Mouse (Mus musculus): Measurements from ENCODE around the gene Actr6.

The Actr6 gene

DNA sequence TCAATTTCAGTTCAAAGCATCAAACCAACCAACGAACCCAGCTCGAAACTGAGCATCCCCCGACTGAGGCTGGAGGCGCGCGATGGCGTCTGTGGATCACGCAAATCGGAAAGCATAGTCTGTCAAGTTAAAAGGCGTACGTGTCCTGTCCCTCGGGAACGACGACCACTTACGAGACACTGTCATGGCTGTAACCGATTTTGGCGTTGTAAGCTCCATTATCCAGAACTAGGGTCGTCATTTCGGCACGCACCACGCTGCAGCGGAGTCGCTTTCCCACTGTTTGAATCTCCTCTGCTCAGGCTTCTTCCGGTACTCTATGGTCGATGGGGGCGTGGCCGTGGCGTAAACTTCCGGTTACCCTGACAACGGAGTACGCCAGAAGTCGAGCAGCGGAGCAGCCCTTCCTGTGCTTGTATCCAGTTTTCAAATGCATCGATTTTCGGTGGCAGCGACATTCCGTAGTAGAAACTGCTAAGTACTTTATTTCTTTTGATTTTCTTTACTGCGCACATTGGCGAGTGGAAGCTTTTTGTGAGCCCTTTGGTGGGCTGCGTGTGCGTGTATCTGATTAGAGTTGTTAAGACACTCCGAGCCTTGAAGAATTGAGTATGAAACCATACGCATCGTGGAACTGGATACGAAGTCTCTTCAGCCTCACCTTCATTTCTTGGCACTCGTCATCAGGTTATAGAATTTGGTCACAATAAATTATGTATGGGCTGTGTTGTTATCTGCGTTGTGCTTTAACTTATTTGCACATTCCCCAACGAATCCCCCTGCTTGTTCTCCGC is at the start of gene Actr6:
Gene Actr6 (minus strand): TSS at position 295 of the 794 bp plus-strand sequence.
- peak; percentile 89 for DNase-seq

DNA sequence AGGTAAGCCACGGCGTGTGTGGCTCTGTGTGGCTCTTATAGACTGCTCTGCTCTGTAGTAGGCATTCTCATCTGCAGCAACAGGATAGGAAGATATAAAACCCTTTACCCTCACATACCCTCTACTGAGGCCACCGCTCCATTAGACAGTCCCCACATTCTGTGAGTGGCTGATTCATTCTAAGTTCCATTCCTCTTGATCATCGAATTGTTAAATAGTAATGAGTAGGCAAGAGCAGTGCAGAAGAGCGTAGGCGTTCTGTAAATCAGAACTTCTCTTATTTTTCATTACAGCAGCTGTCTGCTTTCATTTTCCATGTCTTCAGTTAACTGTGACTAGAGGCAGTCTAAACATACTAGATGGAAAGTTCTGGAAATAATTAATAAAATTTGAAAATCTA is 43.9 kb upstream of the Actr6 start:
- no peak for DNase-seq

DNA sequence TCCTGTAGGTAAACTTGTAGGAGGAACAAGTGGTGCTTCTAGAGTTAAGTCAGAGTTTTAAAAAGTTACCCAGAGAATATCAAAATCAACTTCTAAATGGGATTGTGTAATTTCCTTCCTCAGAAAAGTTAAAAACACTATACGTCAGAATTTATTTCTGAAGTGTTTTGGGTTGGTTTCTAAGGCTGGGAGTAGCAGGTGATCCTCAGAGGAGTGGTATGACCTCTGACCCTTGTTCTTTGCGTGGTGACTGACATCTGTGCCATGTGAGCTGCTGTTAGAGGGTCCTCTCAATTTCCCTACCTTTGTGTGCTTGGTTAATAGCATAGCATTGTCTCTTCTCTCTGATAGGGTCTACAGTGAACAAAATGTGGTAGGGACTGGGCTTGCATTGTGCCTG is 39.8 kb upstream of the Actr6 start:
- no peak for DNase-seq

- DNase-seq = no peak
These were observed 37.0 kb upstream of the Actr6 start for GRCm38 (mm10) chr10:89769096-89769495.

- no peak for DNase-seq
These were observed 36.4 kb upstream of the Actr6 start for GRCm38 (mm10) chr10:89768352-89769020.

DNA sequence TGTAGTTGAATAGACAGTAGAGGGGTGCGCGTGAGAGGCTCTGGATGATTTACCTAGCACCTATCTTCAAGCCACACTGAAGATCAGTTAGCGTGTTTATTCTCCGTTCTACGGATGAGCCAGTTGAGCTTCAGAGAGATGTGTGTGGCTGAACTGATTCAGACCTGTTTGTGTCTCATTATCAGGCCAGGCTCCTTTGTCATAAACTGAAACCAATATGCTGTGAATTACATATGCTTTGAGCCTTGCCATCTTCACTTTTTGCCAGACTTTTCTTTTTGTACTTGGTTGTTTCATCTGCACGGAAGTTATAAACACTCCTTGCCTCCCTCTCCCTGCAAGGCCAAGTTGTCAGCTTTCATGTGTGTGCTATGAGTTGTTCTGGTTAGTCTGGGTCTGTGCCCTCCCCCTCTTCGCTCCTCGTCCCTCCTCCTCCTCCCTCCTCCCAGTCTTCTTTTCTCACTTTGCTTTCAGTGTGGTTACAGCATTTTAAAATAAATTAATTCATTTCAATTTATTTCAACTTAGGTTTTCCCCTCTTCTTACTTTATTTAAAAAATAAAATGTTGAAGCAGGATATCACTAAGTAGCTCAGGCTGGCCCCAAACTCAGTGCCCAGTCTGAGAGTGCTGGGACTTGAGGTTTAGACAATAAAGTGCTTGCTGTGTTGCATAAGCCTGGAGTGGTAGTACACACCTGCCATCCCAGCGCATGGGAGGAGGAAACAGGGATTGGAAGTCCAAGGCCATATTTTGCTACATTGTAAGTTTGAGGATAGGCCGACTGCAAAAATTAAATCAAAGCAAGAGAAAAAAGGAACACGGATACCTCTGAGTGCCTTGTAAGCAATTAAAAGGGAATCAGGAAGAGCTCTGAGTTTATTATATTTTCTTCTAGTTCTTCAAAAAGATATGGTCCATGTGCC is 34.0 kb upstream of the Actr6 start:
- DNase-seq = no peak

- no peak for DNase-seq
These were observed 32.5 kb upstream of the Actr6 start for GRCm38 (mm10) chr10:89764457-89765121.

DNA sequence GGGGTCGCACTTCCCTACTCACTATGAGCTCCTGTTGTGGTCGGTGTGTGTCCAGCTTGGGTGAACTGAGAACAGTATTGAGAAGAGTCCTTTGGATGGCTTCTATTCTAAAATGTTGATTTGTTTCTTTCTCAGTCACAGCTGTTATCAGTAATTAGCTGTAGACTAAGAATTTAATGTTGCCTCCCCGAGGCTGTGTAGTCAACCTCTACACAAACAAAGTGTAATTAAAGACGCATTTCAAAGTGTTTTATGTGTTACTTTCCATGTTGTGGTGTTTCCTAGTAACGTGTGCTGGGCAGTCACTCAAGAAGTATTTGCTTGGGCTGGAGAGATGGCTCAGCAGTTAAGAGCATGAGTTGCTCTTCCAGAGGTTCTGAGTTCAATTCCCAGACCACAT is 28.7 kb upstream of the Actr6 start:
- DNase-seq = no peak

- no peak for DNase-seq
These were observed 23.1 kb upstream of the Actr6 start for GRCm38 (mm10) chr10:89755231-89755630.

DNA sequence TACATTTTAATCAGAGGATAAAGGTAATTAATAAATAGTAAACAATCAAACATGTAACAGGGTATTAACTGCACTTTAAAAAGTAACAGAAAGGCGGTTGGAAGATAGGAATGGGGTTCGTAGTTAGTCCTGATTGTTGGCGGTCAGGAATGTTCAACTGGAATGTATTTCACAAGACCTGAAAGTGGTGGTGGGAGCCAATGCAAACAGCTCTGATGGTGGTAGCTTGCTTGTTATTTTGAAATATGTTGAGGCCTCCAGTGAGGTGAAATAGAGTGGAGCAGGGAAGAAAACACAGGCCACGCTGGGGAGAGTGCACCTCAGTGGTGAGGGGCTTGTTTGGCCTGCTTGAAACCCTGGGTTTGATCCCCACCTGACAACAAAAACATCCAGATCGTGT is 19.0 kb upstream of the Actr6 start:
- DNase-seq = no peak

DNA sequence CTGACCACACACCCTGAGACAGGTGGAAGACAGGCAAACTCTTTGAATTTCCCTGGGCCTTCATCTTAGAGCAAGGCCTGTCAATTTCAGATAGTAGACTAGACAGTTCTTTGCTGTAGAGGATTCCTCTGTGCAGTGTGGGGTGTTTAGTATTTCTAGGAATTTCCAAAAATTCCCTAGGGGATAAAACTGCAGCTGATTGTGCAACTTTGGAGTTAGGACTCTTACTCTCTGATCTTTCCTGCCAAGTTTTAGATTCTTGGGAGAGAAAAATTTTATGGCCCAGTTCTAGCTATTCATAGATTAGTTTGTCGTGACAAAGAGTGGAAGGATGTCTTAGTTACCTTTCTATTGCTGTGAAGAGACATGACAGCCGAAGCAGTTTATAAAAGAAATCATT is 16.5 kb upstream of the Actr6 start:
- DNase-seq = no peak

DNA sequence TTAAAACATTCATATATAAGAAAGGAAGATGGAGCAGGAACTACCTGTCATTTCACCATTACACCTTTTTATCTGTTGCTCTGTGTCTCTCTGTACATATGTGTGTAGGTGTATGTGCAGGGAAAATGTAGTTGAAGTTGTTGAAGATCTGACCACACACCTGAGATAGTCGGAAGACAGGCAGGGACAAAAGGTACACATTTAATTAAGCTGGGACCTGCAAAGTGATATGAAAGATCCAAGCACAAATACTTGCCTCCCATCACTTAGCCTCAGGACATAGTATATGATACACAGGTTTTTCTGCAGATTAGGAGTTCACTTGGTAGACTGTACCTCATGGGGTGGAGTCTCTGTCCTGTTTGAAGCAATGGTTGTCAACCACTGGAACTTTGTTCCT is 15.8 kb upstream of the Actr6 start:
- DNase-seq = no peak

DNA sequence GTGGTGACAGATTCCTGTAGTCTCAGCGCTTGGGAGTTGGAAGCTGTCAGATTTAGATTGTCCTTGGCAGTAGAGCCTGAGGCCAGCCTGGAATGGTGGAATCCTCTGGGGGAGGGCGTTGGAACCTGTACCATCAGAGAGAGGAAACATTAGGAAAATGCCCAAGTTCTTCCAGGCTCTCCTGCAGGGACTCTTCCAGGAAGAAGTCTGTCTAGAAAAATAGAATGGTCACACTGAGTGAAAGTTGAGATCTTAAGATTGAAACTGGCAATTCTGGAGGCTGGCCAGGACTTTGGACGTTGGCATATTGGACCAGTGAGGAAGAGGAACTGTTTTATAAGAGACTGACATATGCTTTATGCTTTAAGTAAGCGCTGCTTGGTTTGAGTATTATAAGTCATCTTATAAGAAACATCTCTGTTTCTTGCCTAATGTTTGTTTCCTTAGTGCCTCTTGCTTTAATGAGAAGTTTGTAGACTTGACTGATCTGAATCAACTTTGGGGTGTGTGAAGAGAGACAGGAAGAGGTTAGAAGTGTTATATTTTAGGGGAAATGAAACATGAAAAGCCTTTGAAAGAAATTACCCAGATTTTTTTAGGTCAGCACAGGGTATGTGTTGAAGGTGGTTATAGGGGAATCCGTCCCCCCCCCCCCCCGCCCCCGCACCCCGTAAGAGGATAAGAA is 15.3 kb upstream of the Actr6 start:
- peak; percentile 16 for DNase-seq

- no peak for DNase-seq
These were observed 14.5 kb upstream of the Actr6 start for GRCm38 (mm10) chr10:89746581-89746980.

DNA sequence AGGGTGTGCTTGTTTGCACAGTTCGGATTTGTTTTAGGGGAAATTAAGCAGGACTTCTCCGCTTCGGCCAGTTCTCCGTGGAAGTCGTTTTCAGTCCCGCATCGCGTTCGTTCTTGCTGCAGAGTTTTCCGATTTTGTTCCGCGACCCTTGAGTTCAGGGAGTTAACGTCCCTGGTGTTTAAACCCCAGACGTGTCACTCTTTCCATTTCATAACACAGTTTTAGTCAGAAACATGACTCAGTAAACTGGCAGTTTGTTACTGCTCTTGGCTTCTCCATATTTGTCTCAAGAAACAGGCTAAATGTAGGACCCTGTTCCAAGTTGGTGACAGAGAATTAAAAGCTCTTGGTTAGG is 13.5 kb upstream of the Actr6 start:
- DNase-seq = no peak

DNA sequence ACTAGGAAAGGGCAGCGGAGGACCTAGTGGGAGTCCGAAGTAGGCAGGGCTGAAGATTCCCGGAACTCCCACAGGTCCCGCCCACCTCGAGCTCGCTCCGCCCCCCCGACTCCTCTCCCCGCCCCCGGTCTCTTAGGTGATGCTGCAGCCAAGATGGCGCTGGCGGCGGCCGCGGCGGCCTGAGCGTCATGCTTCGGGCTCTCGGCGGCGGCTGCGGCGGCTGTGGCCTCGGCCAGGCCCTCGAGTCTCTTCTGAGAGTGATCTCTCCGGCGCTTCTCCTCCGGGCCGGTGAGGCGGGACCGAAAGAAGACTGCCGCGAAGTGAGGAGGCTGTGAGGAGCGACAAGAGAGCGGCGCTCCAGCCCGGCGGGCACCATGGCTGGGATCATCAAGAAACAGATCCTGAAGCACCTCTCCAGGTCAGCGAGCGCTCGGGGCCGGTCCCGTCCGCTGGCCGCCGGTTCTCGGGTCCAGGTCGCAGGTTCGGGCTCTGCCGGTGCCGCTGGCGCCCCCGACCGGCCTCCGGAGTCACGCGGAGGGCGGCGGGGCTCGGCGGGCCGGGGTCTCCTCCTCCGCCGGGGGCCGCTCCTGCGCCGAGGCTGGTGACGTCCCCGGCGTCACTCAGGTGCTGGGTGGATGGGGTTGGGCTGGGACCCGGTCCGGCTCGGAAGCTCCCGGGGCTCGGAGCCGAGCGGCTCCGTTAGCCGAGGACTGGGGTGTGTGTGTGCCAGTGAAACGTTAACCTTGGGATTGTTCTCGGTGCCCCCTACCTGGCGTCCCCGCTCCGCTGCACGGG is 13.0 kb upstream of the Actr6 start, which contains the start of gene Uhrf1bp1l:
Gene Uhrf1bp1l (plus strand): TSS at position 121 of the 795 bp plus-strand sequence.
- peak; percentile 91 for DNase-seq

- peak; percentile 20 for DNase-seq
These were observed 12.2 kb upstream of the Actr6 start for GRCm38 (mm10) chr10:89744341-89744740.

GRCm38 (mm10) chr10:89743266-89743665 is 11.2 kb upstream of the Actr6 start:
- no peak for DNase-seq

- DNase-seq = no peak
These were observed 8.9 kb upstream of the Actr6 start for GRCm38 (mm10) chr10:89740995-89741394.

DNA sequence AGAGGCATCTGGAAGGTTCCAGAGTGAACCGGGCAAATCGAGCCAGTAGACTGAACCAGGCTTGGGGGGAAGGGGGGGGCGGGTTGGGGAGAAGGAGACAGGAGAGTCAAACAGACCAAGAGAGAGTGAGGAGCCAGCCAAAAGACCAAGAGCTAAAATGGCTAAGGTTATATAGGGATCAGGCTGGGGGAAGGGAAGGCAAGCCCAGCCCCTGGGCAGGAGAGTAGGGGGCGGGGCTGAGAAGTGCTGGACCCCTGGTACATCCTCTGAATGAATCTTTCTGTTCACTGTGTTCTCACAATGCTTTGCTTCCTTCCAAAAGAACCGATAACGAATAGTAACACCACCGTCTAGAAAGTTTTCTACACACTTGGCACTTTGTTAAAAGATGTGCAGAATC is 7.6 kb upstream of the Actr6 start:
- no peak for DNase-seq

GRCm38 (mm10) chr10:89738395-89738794 is 6.3 kb upstream of the Actr6 start:
- no peak for DNase-seq

Measured in cerebellum, adult 8-10 months (tissue).